Mouse (Mus musculus) liver (tissue): ENCODE results near the gene Cmtm3.

ENCODE experiments used
- DNase-seq: peaks from one replicate; pipeline ENCODE4 v3.0.0-alpha.2; 2020; ENCODE audit warnings: mixed read lengths

Gene Cmtm3

GRCm38 (mm10) chr8:104343957-104344356 lies 4.7 kb downstream of the Cmtm3 start:
- DNase-seq: peak; percentile 85

GRCm38 (mm10) chr8:104344622-104345021 lies 5.4 kb downstream of the Cmtm3 start:
- no peak for DNase-seq

- DNase-seq: no peak
Observed at GRCm38 (mm10) chr8:104346706-104347105, 7.5 kb downstream of the Cmtm3 start.

GRCm38 (mm10) chr8:104348971-104349370 lies 9.8 kb downstream of the Cmtm3 start:
- no peak for DNase-seq

GRCm38 (mm10) chr8:104350047-104350446 lies 10.8 kb downstream of the Cmtm3 start:
- no peak for DNase-seq

- DNase-seq: no peak
Observed at GRCm38 (mm10) chr8:104353186-104353585, 14.0 kb downstream of the Cmtm3 start.

GRCm38 (mm10) chr8:104354504-104354903 lies 15.3 kb downstream of the Cmtm3 start:
- no peak for DNase-seq

GRCm38 (mm10) chr8:104358637-104359036 lies 19.4 kb downstream of the Cmtm3 start:
- DNase-seq: no peak

- DNase-seq: no peak
Observed at GRCm38 (mm10) chr8:104359778-104360456, 20.7 kb downstream of the Cmtm3 start.

GRCm38 (mm10) chr8:104365695-104366094 lies 26.5 kb downstream of the Cmtm3 start:
- DNase-seq: no peak

- no peak for DNase-seq
Observed at GRCm38 (mm10) chr8:104367398-104367797, 28.2 kb downstream of the Cmtm3 start.

- DNase-seq: no peak
Observed at GRCm38 (mm10) chr8:104369591-104369990, 30.4 kb downstream of the Cmtm3 start.

- DNase-seq: no peak
Observed at GRCm38 (mm10) chr8:104370071-104370470, 30.9 kb downstream of the Cmtm3 start.

GRCm38 (mm10) chr8:104371121-104371520 lies 31.9 kb downstream of the Cmtm3 start:
- no peak for DNase-seq

- DNase-seq: no peak
Observed at GRCm38 (mm10) chr8:104373779-104374178, 34.6 kb downstream of the Cmtm3 start.

GRCm38 (mm10) chr8:104374269-104374668 lies 35.1 kb downstream of the Cmtm3 start:
- DNase-seq: no peak

GRCm38 (mm10) chr8:104374864-104375846 lies 35.9 kb downstream of the Cmtm3 start:
- DNase-seq: peak; percentile 40

- no peak for DNase-seq
Observed at GRCm38 (mm10) chr8:104375959-104376358, 36.7 kb downstream of the Cmtm3 start.

- DNase-seq: no peak
Observed at GRCm38 (mm10) chr8:104376669-104377068, 37.5 kb downstream of the Cmtm3 start.

GRCm38 (mm10) chr8:104379301-104379836 lies 40.2 kb downstream of the Cmtm3 start:
- DNase-seq: no peak

GRCm38 (mm10) chr8:104380269-104380668 lies 41.1 kb downstream of the Cmtm3 start:
- no peak for DNase-seq

GRCm38 (mm10) chr8:104380961-104381411 lies 41.8 kb downstream of the Cmtm3 start:
- DNase-seq: no peak

GRCm38 (mm10) chr8:104383296-104383695 lies 44.1 kb downstream of the Cmtm3 start:
- DNase-seq: no peak
